Mouse (Mus musculus) layer of hippocampus, adult 2 months (tissue): ENCODE measurements around the gene Lcmt1. TPM values are rescaled to one million over a fixed set of nuclear protein-coding genes. Genes with fewer than 3 reads are reported as not detected.

ENCODE experiments used
- DNase-seq, 2 experiments: peaks; one replicate each; pipeline ENCODE4 v3.0.0; 2022; ENCODE audit warnings: low spot score in 2 of 2
- H3K27ac ChIP-seq: fragments of 200-600 bp; 2 replicates; pipeline ENCODE4 v1.8.1; 2022
- H3K4me3 ChIP-seq: fragments of 200-600 bp; 2 replicates; pipeline ENCODE4 v1.8.1; 2022; ENCODE audit warnings: mild to moderate bottlenecking
- CTCF ChIP-seq: fragments of 200-600 bp; conservative IDR thresholded peaks from 2 replicates; pipeline ENCODE4 v1.8.1; 2022; ENCODE audit warnings: antibody characterized with exemption, mild to moderate bottlenecking, moderate library complexity
- total RNA-seq, 2 experiments: library from RNA; stranded (reverse); gene quantifications; 2 replicates each; pipeline ENCODE4 v1.2.3; 2021

Lcmt1 gene
- total RNA-seq, 2 experiments from 2014 or later: 88.7 to 94.3 TPM

GRCm38 (mm10) chr7:123365876-123366741, 3.5 kb upstream of the Lcmt1 start:
- peak overlapping the region; percentile 90 for H3K27ac ChIP-seq
- no peak for DNase-seq

DNA sequence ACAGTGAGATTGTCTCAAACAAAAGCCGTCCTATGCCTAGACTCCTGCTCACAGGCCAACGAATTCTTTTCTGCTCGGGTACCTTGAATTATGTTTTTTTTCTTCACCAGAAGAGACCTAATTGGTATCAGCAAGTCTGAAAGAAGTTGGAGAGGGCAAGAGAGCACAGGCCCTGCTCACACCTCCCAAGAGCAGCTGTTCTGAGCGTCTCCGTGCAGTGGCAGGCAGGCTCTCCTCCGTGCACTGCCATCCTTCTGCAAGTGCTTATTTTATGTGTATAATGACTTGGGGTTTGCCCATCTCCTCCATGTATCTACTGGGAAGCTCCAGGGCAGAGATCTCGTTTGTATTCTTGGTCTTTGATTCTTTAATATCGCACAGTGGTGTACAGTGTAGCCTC, 2.8 kb upstream of the Lcmt1 start:
- peak overlapping the region; percentile 90 for H3K27ac ChIP-seq

More at GRCm38 (mm10) chr7:123365876-123366741, 3.5 kb upstream of the Lcmt1 start:
- TF ChIP-seq CTCF: no peak
- H3K4me3 ChIP-seq: peak overlapping the region; percentile 51

DNA sequence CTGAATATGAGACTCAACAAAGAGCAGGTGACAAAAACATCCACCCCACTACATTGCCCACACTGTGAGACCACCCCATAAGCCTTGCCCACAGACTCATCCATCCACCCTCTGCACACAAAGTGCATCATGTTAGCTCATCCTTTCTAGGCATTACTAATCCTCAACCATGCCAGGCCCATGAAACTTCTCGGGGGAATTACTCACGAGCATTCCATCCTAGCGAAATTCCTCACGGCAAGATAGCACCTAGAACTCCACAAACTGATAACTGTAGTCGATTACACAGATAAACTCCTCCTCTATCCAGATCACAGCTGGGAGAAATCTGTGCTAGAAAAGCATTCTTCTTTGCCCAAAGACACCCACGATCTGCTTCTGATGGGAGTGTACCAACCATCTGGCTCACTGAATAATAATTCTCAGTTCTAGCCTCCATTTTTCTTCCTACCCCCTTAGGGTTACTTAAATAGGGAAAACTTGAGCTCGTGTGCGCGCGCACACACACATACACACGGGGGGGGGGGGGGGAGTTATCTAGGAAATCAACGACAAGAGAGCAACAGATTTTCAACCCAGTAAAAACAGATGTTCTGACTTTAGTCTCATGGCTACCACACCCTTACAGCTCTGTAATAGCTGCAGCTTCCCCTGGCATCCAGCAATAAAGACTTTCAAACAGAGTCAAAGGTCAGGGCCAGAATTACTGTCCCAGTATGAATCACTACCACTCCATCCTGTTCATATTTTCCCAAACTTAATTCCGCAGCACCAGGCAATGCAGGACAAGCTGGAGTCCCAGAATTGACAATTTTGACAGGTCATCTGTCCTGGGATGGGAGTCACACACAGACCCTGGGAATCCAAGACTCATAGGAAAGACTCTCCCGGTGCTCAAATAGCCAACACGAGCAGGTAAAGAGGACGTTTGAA, 2.1 kb upstream of the Lcmt1 start:
- DNase-seq: peak; percentile 41 to 76
- TF ChIP-seq CTCF: no peak
- H3K4me3 ChIP-seq: peak overlapping the region; percentile 85
- peak overlapping the region; percentile 90 for H3K27ac ChIP-seq

More for the DNA sequence above, 2.8 kb upstream of the Lcmt1 start:
- DNase-seq: no peak
- TF ChIP-seq CTCF: no peak
- H3K4me3 ChIP-seq: peak overlapping the region; percentile 51

DNA sequence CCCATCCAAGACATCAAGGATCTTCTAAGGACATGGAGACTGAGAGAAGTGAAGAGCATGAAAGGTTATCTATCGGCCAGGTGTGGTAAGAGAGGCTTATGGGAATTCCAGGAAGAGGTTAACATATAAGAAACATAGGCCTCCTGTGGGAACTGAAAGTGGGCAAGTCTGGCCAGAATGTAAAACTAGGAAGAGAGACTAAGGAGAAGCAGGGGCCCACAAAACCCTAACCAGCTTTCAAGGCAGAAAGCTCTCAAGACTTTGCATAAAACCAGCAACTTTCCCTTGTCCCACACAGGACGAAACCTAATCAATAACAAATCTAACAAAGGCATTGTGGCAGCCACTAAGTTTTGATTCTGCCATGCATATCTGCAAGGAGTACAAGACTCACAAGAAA, 1.4 kb upstream of the Lcmt1 start:
- no peak for TF ChIP-seq CTCF
- H3K27ac ChIP-seq: peak overlapping the region; percentile 90
- DNase-seq: no peak
- H3K4me3 ChIP-seq: peak overlapping the region; percentile 85

DNA sequence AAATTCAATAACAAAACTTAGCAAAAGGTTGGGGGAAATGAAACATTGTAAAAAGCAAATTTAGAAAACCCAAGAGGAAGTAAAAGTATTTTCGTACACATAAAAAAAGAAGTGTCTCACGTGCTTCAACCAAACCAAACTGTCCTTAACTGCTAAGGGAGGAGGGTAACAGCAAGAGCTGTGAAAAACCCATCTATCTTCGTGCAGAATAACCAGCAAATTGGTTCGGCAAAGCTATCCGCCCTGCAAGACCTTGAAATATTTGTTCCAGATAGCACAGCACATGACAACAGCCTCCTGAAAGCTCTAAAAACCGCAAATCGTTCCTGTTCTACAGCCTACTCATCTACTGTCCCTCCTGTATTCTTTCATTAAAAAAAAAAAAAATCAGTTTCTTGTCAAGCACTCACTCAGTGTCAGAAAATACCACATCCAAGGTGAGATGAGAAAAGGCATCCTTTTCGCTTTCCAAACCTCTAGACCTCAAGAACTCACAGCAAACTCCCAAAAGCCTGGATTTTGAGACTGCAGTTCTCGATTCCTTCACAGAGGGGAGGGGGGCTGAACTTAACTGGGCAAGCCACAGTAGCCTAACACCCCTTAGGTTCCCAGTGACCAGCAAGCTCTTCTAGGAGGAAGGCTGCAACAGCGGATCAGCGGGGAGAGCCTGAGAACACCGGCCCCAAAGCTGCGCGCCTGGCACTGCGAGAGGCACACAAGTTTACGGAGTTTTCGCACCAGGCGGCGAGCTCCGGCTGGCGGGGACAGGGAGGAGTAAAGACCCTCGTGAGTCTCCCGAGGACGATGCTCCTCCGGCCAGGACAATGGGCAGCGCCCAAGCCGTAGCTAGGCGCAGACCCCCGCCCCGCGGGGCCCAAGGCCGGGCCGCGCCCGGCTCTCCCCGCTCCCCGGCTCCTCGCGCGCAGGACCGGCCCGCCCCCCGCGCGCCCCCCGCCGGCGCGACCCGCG, 522 bp upstream of the Lcmt1 start:
- peak in 1 of 2 experiments; percentile 18 for DNase-seq
- H3K27ac ChIP-seq: peak overlapping the region; percentile 90
- peak overlapping the region; percentile 85 for H3K4me3 ChIP-seq
- 0 out of 2 replicates have a peak, but pooled peaks have one; percentile 2 for TF ChIP-seq CTCF

DNA sequence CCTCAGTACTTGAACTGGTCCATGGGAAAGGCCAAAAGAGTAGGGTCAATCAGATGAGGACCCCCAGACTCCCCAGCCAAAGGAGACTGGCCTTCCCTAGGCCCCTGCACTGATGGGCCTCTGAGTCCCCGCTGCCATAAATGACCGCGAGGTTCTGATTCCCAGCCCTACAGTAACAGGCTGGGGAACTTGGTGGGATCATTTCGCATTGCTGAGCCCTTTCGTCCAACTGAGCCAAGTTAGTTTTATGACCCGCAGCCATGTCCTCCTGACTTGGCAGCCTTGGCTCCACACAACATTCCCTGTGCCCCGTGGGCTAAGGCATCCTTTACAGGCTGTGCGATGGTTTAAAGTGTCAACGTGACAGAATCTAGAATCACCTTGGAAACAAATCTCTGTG, 1.1 kb downstream of the Lcmt1 start:
- H3K4me3 ChIP-seq: peak overlapping the region; percentile 85
- no peak for TF ChIP-seq CTCF
- peak overlapping the region; percentile 90 for H3K27ac ChIP-seq
- no peak for DNase-seq

DNA sequence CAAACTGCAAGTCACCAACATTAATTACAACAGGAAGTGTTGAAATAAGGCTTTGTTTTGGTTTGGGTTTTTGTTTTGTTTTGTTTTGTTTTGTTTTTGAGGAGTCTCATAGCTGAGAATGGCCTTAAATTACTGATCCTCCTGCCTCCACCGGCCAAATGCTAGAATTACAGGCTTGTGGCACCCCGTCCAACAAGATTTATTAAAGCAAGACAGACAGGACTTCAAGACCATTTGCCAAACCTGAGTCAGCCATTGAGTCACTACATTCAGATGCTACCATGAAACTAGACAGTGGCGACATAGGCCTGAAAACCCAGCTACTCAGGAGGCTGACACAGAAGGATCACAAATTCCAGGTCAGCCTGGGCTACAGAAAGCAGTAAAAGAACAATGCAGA, 1.9 kb downstream of the Lcmt1 start:
- TF ChIP-seq CTCF: peak; percentile 70
- H3K27ac ChIP-seq: no peak overlapping the region
- no peak overlapping the region for H3K4me3 ChIP-seq
- DNase-seq: no peak

DNA sequence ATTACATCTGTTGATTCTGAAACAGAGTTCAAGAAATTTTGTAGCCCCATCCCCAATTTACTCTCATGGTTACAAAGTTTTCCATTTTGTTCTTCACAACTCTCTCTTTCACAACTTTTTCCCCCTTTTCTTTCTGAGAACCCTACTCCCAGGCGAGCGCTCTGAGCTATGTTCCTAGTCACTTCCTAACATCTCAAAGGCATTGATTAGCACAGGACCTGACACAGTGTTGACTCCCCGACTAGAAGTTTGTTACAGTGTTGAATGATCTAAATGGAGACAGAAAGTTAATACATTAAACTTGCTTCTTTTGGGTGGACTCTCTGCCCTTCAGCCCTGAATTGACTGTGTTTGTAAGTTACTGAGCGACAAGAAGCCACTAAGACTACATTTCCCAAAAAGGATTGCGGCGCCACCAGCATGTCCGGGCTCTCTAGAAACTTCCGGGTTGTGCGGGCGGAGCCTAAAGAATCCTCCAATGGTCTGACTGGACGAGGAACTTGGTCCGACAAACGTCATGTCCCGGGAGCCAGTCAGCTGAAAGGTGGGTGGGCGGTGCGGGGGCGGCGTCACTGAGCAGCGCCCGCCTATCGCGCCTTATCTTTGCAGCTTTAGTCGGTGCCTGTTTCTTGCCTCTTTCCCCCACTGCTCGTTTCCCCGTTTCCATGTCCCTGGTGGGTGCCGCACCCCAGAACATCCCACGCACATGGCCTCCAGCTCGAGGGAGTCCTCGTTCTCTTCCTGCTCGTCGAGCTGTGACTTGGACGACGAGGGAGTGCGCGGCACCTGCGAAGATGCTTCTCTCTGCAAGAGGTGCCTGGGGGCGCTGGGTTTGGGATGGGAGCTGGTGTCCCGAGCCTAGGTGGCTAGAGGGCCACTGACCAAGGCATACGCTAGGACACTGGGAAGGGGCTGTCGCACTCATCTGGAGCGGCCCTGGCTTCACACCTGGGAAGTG, 8.1 kb downstream of the Lcmt1 start:
- Histone ChIP-seq H3K4me3 (peak overlapping the region; percentile 99), H3K27ac (peak overlapping the region; percentile 90)
- peak; percentile 93 to 98 for DNase-seq
- TF ChIP-seq CTCF: peak; percentile 42

GRCm38 (mm10) chr7:123385693-123386407, 16.3 kb downstream of the Lcmt1 start:
- Histone ChIP-seq H3K4me3 (no peak overlapping the region), H3K27ac (no peak overlapping the region)
- no peak for TF ChIP-seq CTCF
- DNase-seq: no peak

DNA sequence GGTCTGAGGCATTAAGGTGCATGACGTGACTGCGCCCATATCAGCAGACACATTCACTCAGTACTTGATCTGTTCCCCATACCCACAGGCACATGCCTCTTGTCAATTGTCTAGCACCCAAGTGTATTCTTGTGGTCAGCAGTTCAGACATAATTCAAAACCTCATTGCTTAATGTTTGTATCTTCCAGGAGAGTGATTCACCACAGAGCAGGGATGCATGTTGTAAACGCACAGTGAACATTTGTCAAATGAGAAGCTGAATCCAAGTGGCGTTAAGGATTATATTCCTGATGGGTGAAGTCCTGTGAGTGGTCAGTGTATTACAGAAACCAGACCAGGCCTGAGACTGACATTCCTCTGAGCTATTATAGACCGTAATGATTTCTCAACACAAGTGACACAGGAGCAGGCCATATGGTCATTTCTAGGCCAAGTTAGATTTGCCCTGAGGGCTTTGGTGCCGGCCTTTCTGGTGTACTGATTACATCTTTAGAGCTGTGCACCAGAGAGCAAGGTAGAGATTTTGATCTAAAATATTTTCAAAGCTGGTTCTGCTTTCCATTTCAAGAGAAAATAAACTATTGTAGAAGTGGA, 20.2 kb downstream of the Lcmt1 start:
- no peak for DNase-seq
- Histone ChIP-seq H3K27ac (no peak overlapping the region), H3K4me3 (no peak overlapping the region)
- no peak for TF ChIP-seq CTCF
